8 mouse cellular contexts compared by ENCODE assay signal in genomic region chr19:10458096-10458495, GRCm38 (mm10). TPM values are rescaled to one million over a fixed set of nuclear protein-coding genes. Genes with fewer than 3 reads are reported as not detected.
DNase-seq lines count a peak whose midpoint lies in the region; ATAC-seq and TF ChIP-seq lines count a peak whose summit lies in the region.

No protein-coding gene starts in this region.

- peaks cover 49% of the 10 kb centered on the region for H3K27me3 ChIP-seq in forebrain, embryonic 11.5 days (ENCODE audit: control insufficient read depth, insufficient read depth, low read length)
- peaks cover 82% of the 10 kb centered on the region for H3K27me3 ChIP-seq in intestine, embryonic 15.5 days (replicated peaks)
- H3K27me3 ChIP-seq in stomach, postnatal 0 days (ENCODE audit: control insufficient read depth, insufficient read depth, low read length), result peaks cover 8% of the 10 kb centered on the region

- WGBS in forebrain, embryonic 11.5 days, result 28% methylated on average over 8 of the region's 8 CpGs
- WGBS in intestine, embryonic 15.5 days, result 19% methylated on average over 8 of the region's 8 CpGs
- 9% methylated on average over 8 of the region's 8 CpGs for WGBS in lung, adult 2 months
- WGBS in stomach, postnatal 0 days, result 8% methylated on average over 8 of the region's 8 CpGs

- 0 out of 2 replicates have a peak, but pooled peaks have one; percentile 16 for ATAC-seq in forebrain, embryonic 11.5 days (replicated peaks; ENCODE audit: low FRiP score)
- ATAC-seq in intestine, embryonic 15.5 days, result no peak
- ATAC-seq in stomach, postnatal 0 days (ENCODE audit: low FRiP score, low TSS enrichment), result no peak
- no peak for ATAC-seq in megakaryocyte, adult 5-6 weeks (ENCODE audit: poor library complexity, severe bottlenecking)

- peak; percentile 69 to 70 for DNase-seq in right cerebral cortex, adult 2 months (ENCODE audit: low spot score in 2 of 2)
- DNase-seq in right cerebral cortex, postnatal 4 days, result no peak
- no peak for DNase-seq in forebrain, embryonic 11.5 days (ENCODE audit: low spot score)
- peak; percentile 51 for DNase-seq in lung, adult 2 months
- peak; percentile 33 for DNase-seq in stomach, postnatal 0 days (ENCODE audit: low spot score)
- DNase-seq in urinary bladder, postnatal 10 days (ENCODE audit: low spot score), result no peak

- peak overlapping the region; percentile 88; the same call in 1 of the 2 replicates for H3K4me2 ChIP-seq in forebrain, embryonic 11.5 days (ENCODE audit: low read depth, low read length, severe bottlenecking)
- H3K4me2 ChIP-seq in intestine, embryonic 15.5 days (replicated peaks), result peak overlapping the region; percentile 96
- peak overlapping the region; percentile 71 for H3K4me2 ChIP-seq in stomach, postnatal 0 days (replicated peaks; ENCODE audit: low read depth)

- no peaks in the 10 kb centered on the region for H3K9me3 ChIP-seq in forebrain, embryonic 11.5 days (ENCODE audit: control insufficient read depth, low read length)
- H3K9me3 ChIP-seq in intestine, embryonic 15.5 days, result no peaks in the 10 kb centered on the region
- H3K9me3 ChIP-seq in stomach, postnatal 0 days (ENCODE audit: control insufficient read depth, low read length), result no peaks in the 10 kb centered on the region

- H3K9ac ChIP-seq in forebrain, embryonic 11.5 days (ENCODE audit: low read length), result no peak overlapping the region
- H3K9ac ChIP-seq in intestine, embryonic 15.5 days, result no peak overlapping the region
- no peak overlapping the region for H3K9ac ChIP-seq in stomach, postnatal 0 days (ENCODE audit: low read length)

- H3K4me1 ChIP-seq in forebrain, embryonic 11.5 days (replicated peaks; ENCODE audit: control insufficient read depth, insufficient read depth, low read length), result peaks cover 11% of the 10 kb centered on the region; the same call in 1 of the 2 replicates
- H3K4me1 ChIP-seq in intestine, embryonic 15.5 days (replicated peaks), result peaks cover 20% of the 10 kb centered on the region
- H3K4me1 ChIP-seq in lung, adult 2 months (ENCODE audit: control insufficient read depth, insufficient read depth, low read length), result peaks cover 3% of the 10 kb centered on the region; the same call in 1 of the 2 replicates
- no peaks in the 10 kb centered on the region; the same call in 1 of the 2 replicates for H3K4me1 ChIP-seq in stomach, postnatal 0 days (replicated peaks; ENCODE audit: control insufficient read depth, insufficient read depth)

- H3K4me3 ChIP-seq in forebrain, embryonic 11.5 days (ENCODE audit: low read depth, low read length), result no peak overlapping the region
- H3K4me3 ChIP-seq in intestine, embryonic 15.5 days (replicated peaks), result peak overlapping the region; percentile 56
- H3K4me3 ChIP-seq in lung, adult 2 months (replicated peaks; ENCODE audit: extremely low read depth, low read depth, low read length), result no peak overlapping the region
- H3K4me3 ChIP-seq in stomach, postnatal 0 days (ENCODE audit: low read depth, low read length), result peak overlapping the region; percentile 49

- TF ChIP-seq CTCF in lung, adult 2 months (IDR thresholded peaks at IDR 0.05; ENCODE audit: insufficient read depth, low read length), result no peak
- no peak for TF ChIP-seq CTCF in stomach, postnatal 0 days (IDR thresholded peaks at IDR 0.05; ENCODE audit: low read depth)

- H3K36me3 ChIP-seq in forebrain, embryonic 11.5 days (ENCODE audit: control insufficient read depth, insufficient read depth, low read length), result no peaks in the 10 kb centered on the region
- H3K36me3 ChIP-seq in intestine, embryonic 15.5 days, result no peaks in the 10 kb centered on the region
- H3K36me3 ChIP-seq in stomach, postnatal 0 days (ENCODE audit: control insufficient read depth, insufficient read depth, low read length), result no peaks in the 10 kb centered on the region

- H3K27ac ChIP-seq in forebrain, embryonic 11.5 days (ENCODE audit: low read depth, low read length), result no peak overlapping the region
- H3K27ac ChIP-seq in intestine, embryonic 15.5 days, result no peak overlapping the region
- H3K27ac ChIP-seq in stomach, postnatal 0 days (replicated peaks), result no peak overlapping the region

- no peak for TF ChIP-seq EP300 in stomach, postnatal 0 days (optimal IDR thresholded peaks at IDR 0.05)

- no peak for TF ChIP-seq POLR2A in lung, adult 2 months (IDR thresholded peaks at IDR 0.05; ENCODE audit: borderline replicate concordance, extremely low read depth, low read depth, low read length)

RNA-seq across cellular contexts. Expression of gene Lrrc10b, which starts 0.8 kb away (rescaled TPM):
- polyA plus RNA-seq in forebrain, embryonic 11.5 days (2014; fragmentation: Nextera tagmentation; extraction: Ambion mirVana), result 0.33 and 0.71 TPM in 2 replicates
- polyA plus RNA-seq in intestine, embryonic 15.5 days (2015; fragmentation: Nextera tagmentation; extraction: Ambion mirVana), result 0.56 and 0.62 TPM in 2 replicates
- polyA plus RNA-seq in lung, adult 2 months (2012; rRNA removed), result 20.6 and 25.6 TPM in 2 replicates
- polyA plus RNA-seq in stomach, postnatal 0 days (2015; fragmentation: Nextera tagmentation; extraction: Ambion mirVana), result 2.8 and 3.3 TPM in 2 replicates
- not detected in 2 replicates for total RNA-seq in megakaryocyte, adult 5-6 weeks (2015)
- total RNA-seq in megakaryocyte, adult 5-6 weeks (2017), result not detected in 2 replicates

RNA-seq across cellular contexts. Expression of gene Ppp1r32, which starts 24.6 kb away (rescaled TPM):
- 0.41 and 0.64 TPM in 2 replicates for polyA plus RNA-seq in forebrain, embryonic 11.5 days (2014; fragmentation: Nextera tagmentation; extraction: Ambion mirVana)
- 0.68 and 1.4 TPM in 2 replicates for polyA plus RNA-seq in intestine, embryonic 15.5 days (2015; fragmentation: Nextera tagmentation; extraction: Ambion mirVana)
- 5.4 and 5.9 TPM in 2 replicates for polyA plus RNA-seq in lung, adult 2 months (2012; rRNA removed)
- polyA plus RNA-seq in stomach, postnatal 0 days (2015; fragmentation: Nextera tagmentation; extraction: Ambion mirVana), result 0.15 and 0.16 TPM in 2 replicates
- 0.29 TPM in 1 of 2 replicates, not detected in the other for total RNA-seq in megakaryocyte, adult 5-6 weeks (2015)
- 0.37 TPM in 1 of 2 replicates, not detected in the other for total RNA-seq in megakaryocyte, adult 5-6 weeks (2017)

Comparison
In these comparisons a context has a peak if more than half of its experiments do, and no peak if none do; other contexts are left out.
1. DNase-seq: peak in right cerebral cortex, adult 2 months (2 of 2), lung, adult 2 months (single experiment) and stomach, postnatal 0 days (single experiment); none in right cerebral cortex, postnatal 4 days (single experiment), forebrain, embryonic 11.5 days (single experiment) and urinary bladder, postnatal 10 days (single experiment).
2. H3K4me3 ChIP-seq: peak in intestine, embryonic 15.5 days (single experiment) and stomach, postnatal 0 days (single experiment); none in forebrain, embryonic 11.5 days (single experiment) and lung, adult 2 months (single experiment).
3. Peak in every context shown above with its lines, with median percentiles within 50 percentile points of each other: H3K4me2 ChIP-seq.